Mouse (Mus musculus) cerebellum, adult 2 months (tissue): ENCODE measurements at regions not wholly inside any gene's neighbourhood (a gene's known extent, or its start where the extent isn't known, plus 50 kb on each side); places are given as distances from the start of the nearest gene placed in this dataset.

Experiments
- CTCF ChIP-seq: fragments of 200-500 bp; IDR thresholded peaks from 2 replicates; pipeline ENCODE4 v1.5.1; 2011; ENCODE audit warnings: low read depth, mild to moderate bottlenecking, control low read depth, low read length, moderate library complexity, borderline replicate concordance; ENCODE audit not compliant: insufficient read depth
- POLR2A ChIP-seq: fragments of 200-500 bp; IDR thresholded peaks from 2 replicates; pipeline ENCODE4 v1.6.1; 2011; ENCODE audit warnings: low read length, control low read depth, borderline replicate concordance; ENCODE audit not compliant: insufficient read depth

DNA sequence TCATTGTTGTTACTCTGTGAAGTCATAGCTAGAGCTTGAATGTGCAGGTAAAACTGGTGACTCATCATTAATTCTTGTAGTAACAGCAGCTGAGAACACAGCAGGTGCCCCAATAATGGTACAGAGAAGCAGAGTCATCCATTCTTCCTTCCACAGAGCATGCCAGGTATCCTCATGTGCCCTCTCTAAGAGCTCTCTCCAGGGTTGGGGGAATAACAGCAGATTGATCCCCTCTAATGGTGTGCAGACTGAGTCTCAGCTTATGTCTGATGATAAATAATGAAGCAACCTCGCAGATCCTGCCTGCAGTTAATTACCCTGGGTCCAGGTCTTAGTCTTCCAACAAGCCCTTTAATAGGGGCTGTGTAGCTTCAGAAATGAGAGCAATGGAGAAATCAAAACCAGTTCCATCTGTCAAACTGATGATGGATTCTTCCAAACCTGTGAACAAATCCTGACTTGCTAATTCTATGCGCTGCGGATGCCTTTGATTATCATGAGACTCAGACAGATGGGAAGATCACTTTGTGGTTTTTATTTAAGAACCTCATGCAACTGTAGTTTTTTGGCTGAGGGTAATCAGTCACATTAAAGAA is 169.3 kb upstream of the Pex5l start:
- TF ChIP-seq CTCF = no peak
- TF ChIP-seq POLR2A = no peak
